Mouse (Mus musculus) forebrain, embryonic 11.5 days (tissue): ENCODE results near the gene Slc24a1. TPM values are rescaled to one million over a fixed set of nuclear protein-coding genes. Genes with fewer than 3 reads are reported as not detected.
A peak's percentile ranks its signal among the peaks of the same experiment; 100 is the strongest.

Source experiments
- ATAC-seq: fragments of 200-750 bp; cut with Nextera tagmentation; replicated peaks from 2 replicates; pipeline ENCODE4 v1.8.0; 2017; ENCODE audit warnings: moderate TSS enrichment; ENCODE audit not compliant: low FRiP score
- DNase-seq: peaks from one replicate; pipeline ENCODE4 v3.0.0-alpha.2; 2017; ENCODE audit warnings: low spot score
- H3K27ac ChIP-seq: fragments of 300-500 bp; sonication (generic); 2 replicates; pipeline ENCODE4 v1.5.1; 2014; ENCODE audit warnings: low read depth, low read length
- H3K27me3 ChIP-seq: fragments of 300-500 bp; sonication (generic); 2 replicates; pipeline ENCODE4 v1.6.1; 2014; ENCODE audit warnings: mild to moderate bottlenecking, low read length, mixed read lengths; ENCODE audit not compliant: control insufficient read depth, insufficient read depth
- H3K36me3 ChIP-seq: fragments of 300-500 bp; sonication (generic); 2 replicates; pipeline ENCODE4 v1.6.1; 2014; ENCODE audit warnings: mild to moderate bottlenecking, low read length, moderate library complexity, mixed read lengths; ENCODE audit not compliant: control insufficient read depth, insufficient read depth
- H3K4me1 ChIP-seq: fragments of 300-500 bp; sonication (generic); replicated peaks from 2 replicates; pipeline ENCODE4 v1.6.1; 2014; ENCODE audit warnings: low read length, mixed read lengths; ENCODE audit not compliant: control insufficient read depth, insufficient read depth
- H3K4me2 ChIP-seq: fragments of 300-500 bp; sonication (generic); 2 replicates; pipeline ENCODE4 v1.6.1; 2014; ENCODE audit warnings: low read depth, mild to moderate bottlenecking, low read length, moderate library complexity, mixed read lengths; ENCODE audit not compliant: severe bottlenecking
- H3K4me3 ChIP-seq: fragments of 300-500 bp; sonication (generic); 2 replicates; pipeline ENCODE4 v1.5.1; 2014; ENCODE audit warnings: low read depth, low read length
- H3K9ac ChIP-seq: fragments of 300-500 bp; sonication (generic); 2 replicates; pipeline ENCODE4 v1.6.1; 2014; ENCODE audit warnings: low read length
- H3K9me3 ChIP-seq: fragments of 300-500 bp; sonication (generic); 2 replicates; pipeline ENCODE4 v1.6.1; 2016; ENCODE audit warnings: low read length, mixed read lengths; ENCODE audit not compliant: control insufficient read depth
- WGBS: fragments of 180-500 bp; shearing (Covaris S2); extraction: QIAGEN DNeasy Blood & Tissue Kit; methylation state at CpG from one replicate; pipeline ENCODE4 v1.1.7; 2014; 5-methylcytosine and 5-hydroxymethylcytosine counted together
- polyA plus RNA-seq: library from polyadenylated mRNA; unstranded; fragments of >200 nt; fragmentation: Nextera tagmentation; extraction: Ambion mirVana; gene quantifications from 2 replicates; pipeline ENCODE4 v1.2.1, GENCODE M21; 2014

Gene Slc24a1
- polyA plus RNA-seq, 1 experiment from 2014 or later = 0.05 TPM

- 0% methylated on average over 17 of the region's 17 CpGs for WGBS
These were observed 9.5 kb upstream of the Slc24a1 start for GRCm38 (mm10) chr9:64960978-64961320.

GRCm38 (mm10) chr9:64960117-64960977 lies 8.9 kb upstream of the Slc24a1 start, which contains the start of gene Ints14:
Gene Ints14 (plus strand): TSS chr9:64960905.
- Histone ChIP-seq H3K4me3 (peak within 1 kb of the TSS; percentile 65), H3K9ac (peak within 1 kb of the TSS; percentile 87), H3K9me3 (no peaks in the 10 kb centered on the region), H3K4me2 (peak within 1 kb of the TSS; percentile 48), H3K4me1 (peaks cover 6% of the 10 kb centered on the region), H3K27me3 (no peaks in the 10 kb centered on the region), H3K27ac (peak within 1 kb of the TSS; percentile 55), H3K36me3 (peaks cover 3% of the 10 kb centered on the region; the same call in 1 of the 2 replicates)
- peak; percentile 96 for ATAC-seq
- 4% methylated on average over 29 of the region's 29 CpGs for WGBS
- peak; percentile 98 for DNase-seq

More at GRCm38 (mm10) chr9:64960978-64961320, 9.5 kb upstream of the Slc24a1 start:
- Histone ChIP-seq H3K9ac (peak overlapping the region; percentile 87), H3K36me3 (peaks cover 3% of the 10 kb centered on the region; the same call in 1 of the 2 replicates), H3K27ac (peak overlapping the region; percentile 55), H3K9me3 (no peaks in the 10 kb centered on the region), H3K4me2 (peak overlapping the region; percentile 48), H3K27me3 (no peaks in the 10 kb centered on the region), H3K4me1 (peaks cover 6% of the 10 kb centered on the region), H3K4me3 (peak overlapping the region; percentile 65)
- no peak for DNase-seq
- peak; percentile 81; the same call in 1 of the 2 replicates for ATAC-seq

GRCm38 (mm10) chr9:64957276-64957675 lies 5.9 kb upstream of the Slc24a1 start:
- Histone ChIP-seq H3K27me3 (no peaks in the 10 kb centered on the region), H3K9ac (no peak overlapping the region), H3K4me1 (peaks cover 6% of the 10 kb centered on the region), H3K27ac (no peak overlapping the region), H3K4me3 (no peak overlapping the region), H3K9me3 (no peaks in the 10 kb centered on the region), H3K36me3 (no peaks in the 10 kb centered on the region; the same call in 1 of the 2 replicates), H3K4me2 (no peak overlapping the region)
- 78% methylated on average over 3 of the region's 3 CpGs for WGBS
- no peak for ATAC-seq
- no peak for DNase-seq

- 29% methylated on average over 12 of the region's 12 CpGs for WGBS
- Histone ChIP-seq H3K9ac (no peak overlapping the region), H3K36me3 (no peaks in the 10 kb centered on the region), H3K9me3 (no peaks in the 10 kb centered on the region), H3K4me2 (0 out of 2 replicates have a peak overlapping the region, but pooled peaks have one; percentile 8), H3K27ac (no peak overlapping the region), H3K4me1 (0 out of 2 replicates have a peak, but pooled peaks cover 2% of the 10 kb centered on the region), H3K4me3 (no peak overlapping the region), H3K27me3 (no peaks in the 10 kb centered on the region)
- DNase-seq (peak; percentile 60), ATAC-seq (no peak)
These were observed 4.9 kb upstream of the Slc24a1 start for GRCm38 (mm10) chr9:64956337-64956736.

GRCm38 (mm10) chr9:64953190-64953589 lies 1.8 kb upstream of the Slc24a1 start:
- no peaks in the 10 kb centered on the region for H3K36me3 ChIP-seq
- H3K4me2 ChIP-seq = no peak overlapping the region
- no peaks in the 10 kb centered on the region for H3K9me3 ChIP-seq
- H3K4me3 ChIP-seq = no peak overlapping the region
- H3K4me1 ChIP-seq = no peaks in the 10 kb centered on the region
- no peak overlapping the region for H3K27ac ChIP-seq
- H3K9ac ChIP-seq = no peak overlapping the region
- WGBS = 82% methylated on average over 7 of the region's 7 CpGs
- DNase-seq (no peak), ATAC-seq (no peak)
- H3K27me3 ChIP-seq = no peaks in the 10 kb centered on the region

- H3K9ac ChIP-seq = no peak overlapping the region
- no peak overlapping the region for H3K4me2 ChIP-seq
- H3K36me3 ChIP-seq = no peaks in the 10 kb centered on the region
- 12% methylated on average over 5 of the region's 5 CpGs for WGBS
- no peak overlapping the region for H3K27ac ChIP-seq
- no peaks in the 10 kb centered on the region for H3K27me3 ChIP-seq
- DNase-seq (no peak), ATAC-seq (no peak)
- no peaks in the 10 kb centered on the region for H3K9me3 ChIP-seq
- no peak overlapping the region for H3K4me3 ChIP-seq
- H3K4me1 ChIP-seq = no peaks in the 10 kb centered on the region
These were observed 648 bp upstream of the Slc24a1 start for GRCm38 (mm10) chr9:64952055-64952454.

GRCm38 (mm10) chr9:64947483-64948095 lies 3.8 kb downstream of the Slc24a1 start:
- Histone ChIP-seq H3K4me2 (no peak overlapping the region), H3K9me3 (no peaks in the 10 kb centered on the region), H3K36me3 (no peaks in the 10 kb centered on the region), H3K27ac (no peak overlapping the region), H3K4me3 (no peak overlapping the region), H3K4me1 (0 out of 2 replicates have a peak, but pooled peaks cover 3% of the 10 kb centered on the region), H3K27me3 (no peaks in the 10 kb centered on the region), H3K9ac (no peak overlapping the region)
- ATAC-seq = no peak
- 89% methylated on average over 9 of the region's 9 CpGs for WGBS
- no peak for DNase-seq

- H3K4me2 ChIP-seq = no peak overlapping the region
- 26% methylated on average over 11 of the region's 11 CpGs for WGBS
- no peaks in the 10 kb centered on the region for H3K36me3 ChIP-seq
- no peak for ATAC-seq
- 0 out of 2 replicates have a peak, but pooled peaks cover 3% of the 10 kb centered on the region for H3K4me1 ChIP-seq
- no peak overlapping the region for H3K4me3 ChIP-seq
- DNase-seq = no peak
- H3K9ac ChIP-seq = 0 out of 2 replicates have a peak overlapping the region, but pooled peaks have one; percentile 23
- H3K27ac ChIP-seq = no peak overlapping the region
- no peaks in the 10 kb centered on the region for H3K27me3 ChIP-seq
- no peaks in the 10 kb centered on the region for H3K9me3 ChIP-seq
These were observed 7.4 kb downstream of the Slc24a1 start for GRCm38 (mm10) chr9:64943997-64944396.
